Mouse (Mus musculus): Measurements from ENCODE around the gene Hmbs. TPM values are rescaled to one million over a fixed set of nuclear protein-coding genes. Genes with fewer than 3 reads are reported as not detected.
"Not testable (repeated sequence)": the region's sequence is repeated elsewhere in the genome, so short reads cannot be mapped to it uniquely, and the experiment has no call there.

The Hmbs gene
- total RNA-seq, 1 experiment from 2014 or later = 73.7 TPM

- ATAC-seq (replicated peaks; ENCODE audit: low read depth, poor library complexity, severe bottlenecking) = not testable (repeated sequence)
These were observed 18.8 kb downstream of the Hmbs start for GRCm38 (mm10) chr9:44325032-44325767.

GRCm38 (mm10) chr9:44324147-44324546 is 19.9 kb downstream of the Hmbs start:
- ATAC-seq (replicated peaks; ENCODE audit: low read depth, poor library complexity, severe bottlenecking) = no peak

DNA sequence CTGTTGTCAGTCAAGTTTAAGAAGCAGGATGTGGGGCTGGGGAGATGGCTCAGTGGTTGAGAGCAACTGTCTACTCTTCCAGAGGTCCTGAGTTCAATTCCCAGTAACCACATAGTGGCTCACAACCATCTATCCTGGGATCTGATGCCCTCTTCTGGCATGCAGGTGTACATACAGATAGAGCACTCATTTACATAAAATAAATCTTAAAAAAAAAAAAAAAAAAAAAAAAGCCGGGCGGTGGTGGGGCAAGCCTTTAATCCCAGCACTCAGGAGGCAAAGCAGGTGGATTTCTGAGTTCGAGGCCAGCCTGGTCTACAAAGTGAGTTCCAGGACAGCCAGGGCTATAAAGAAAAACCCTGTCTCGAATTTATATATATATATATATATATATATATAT is 20.4 kb downstream of the Hmbs start:
- ATAC-seq (replicated peaks; ENCODE audit: low read depth, poor library complexity, severe bottlenecking) = not testable (repeated sequence)

DNA sequence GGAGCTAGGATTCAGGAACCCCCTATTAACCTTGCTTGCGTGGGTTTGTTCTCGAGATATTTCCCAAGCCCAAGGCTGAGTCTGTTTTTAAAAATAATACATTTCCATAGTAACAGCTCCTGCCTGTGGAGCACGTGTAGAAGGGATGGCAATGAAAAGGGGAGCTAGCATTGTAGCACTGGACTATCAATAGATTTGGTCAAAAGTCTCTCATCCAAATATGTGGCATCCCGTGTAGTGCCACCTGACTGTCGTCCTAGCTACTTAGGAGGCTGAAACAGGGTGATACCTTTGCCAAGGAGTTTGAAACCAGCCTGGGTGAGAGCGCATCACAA is 23.3 kb downstream of the Hmbs start:
- ATAC-seq (replicated peaks; ENCODE audit: low read depth, poor library complexity, severe bottlenecking) = no peak

- peak; percentile 89 for ATAC-seq (replicated peaks; ENCODE audit: low read depth, poor library complexity, severe bottlenecking)
These were observed 23.9 kb downstream of the Hmbs start, which contains the start of gene C2cd2l for GRCm38 (mm10) chr9:44319887-44320798. Gene C2cd2l, minus strand, starts transcription at chr9:44320285.

DNA sequence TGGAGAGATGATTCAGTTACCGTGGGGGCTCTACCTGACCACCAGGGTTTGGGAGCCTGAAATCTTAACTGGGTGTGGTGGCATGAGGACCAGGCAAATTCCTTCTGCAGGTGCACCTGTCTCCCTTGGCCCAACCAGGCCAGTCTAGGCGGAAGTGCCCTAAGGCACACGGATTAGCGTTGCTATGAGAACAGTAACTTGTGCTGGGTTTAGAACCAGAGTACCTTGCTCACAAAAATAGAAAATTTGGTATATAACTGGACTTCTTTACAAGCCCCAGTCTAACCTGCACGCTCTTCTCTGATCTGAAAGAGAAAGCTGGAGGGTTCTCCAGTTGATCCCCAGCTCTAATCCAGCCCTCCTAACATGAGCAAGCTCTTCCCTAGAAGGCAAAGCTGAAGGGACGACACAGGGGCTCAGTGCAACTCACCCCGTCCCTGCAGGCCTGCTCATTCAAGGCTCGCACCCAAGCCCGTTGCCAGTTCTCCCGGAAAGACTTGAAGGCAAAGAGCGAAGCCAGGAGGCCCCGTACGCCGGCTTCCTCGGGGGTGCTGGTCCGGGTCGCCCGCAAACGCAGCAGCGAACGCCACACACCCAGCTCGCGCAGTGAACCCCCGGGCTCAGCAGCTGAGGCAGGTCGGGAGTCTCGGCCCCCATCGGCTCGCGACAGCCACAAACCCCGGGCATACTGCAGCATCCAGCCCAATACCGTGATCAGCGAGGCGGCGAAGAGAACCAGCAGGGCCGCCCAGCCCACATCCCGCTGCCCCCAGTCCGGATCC is 24.7 kb downstream of the Hmbs start:
- ATAC-seq (replicated peaks; ENCODE audit: low read depth, poor library complexity, severe bottlenecking) = no peak; the same call in 1 of the 2 replicates

- no peak for ATAC-seq (replicated peaks; ENCODE audit: low read depth, poor library complexity, severe bottlenecking)
These were observed 25.3 kb downstream of the Hmbs start for GRCm38 (mm10) chr9:44318826-44319095.

GRCm38 (mm10) chr9:44318076-44318825 is 25.8 kb downstream of the Hmbs start:
- ATAC-seq (replicated peaks; ENCODE audit: low read depth, poor library complexity, severe bottlenecking) = no peak

DNA sequence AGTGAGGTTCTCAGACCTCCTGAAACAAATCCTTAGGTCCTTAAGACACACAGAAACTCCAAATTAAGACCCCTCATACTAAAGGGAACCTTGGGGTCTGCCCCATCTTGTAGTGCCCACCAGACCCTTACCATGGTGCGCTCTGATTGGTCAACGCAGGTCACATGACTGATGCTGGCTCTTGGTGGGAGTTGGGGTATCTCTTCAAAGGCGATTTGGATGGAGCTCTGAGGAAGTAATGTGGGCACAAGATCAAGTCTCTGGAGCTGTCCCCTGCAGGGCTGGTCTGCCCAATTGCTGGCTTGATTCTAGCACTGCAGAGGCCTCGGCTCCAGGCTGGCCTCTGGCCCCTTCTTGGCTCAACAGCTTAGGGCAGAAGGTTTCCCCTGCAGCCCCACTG is 26.6 kb downstream of the Hmbs start:
- ATAC-seq (replicated peaks; ENCODE audit: low read depth, poor library complexity, severe bottlenecking) = no peak

GRCm38 (mm10) chr9:44314910-44315309 is 29.1 kb downstream of the Hmbs start:
- ATAC-seq (replicated peaks; ENCODE audit: low read depth, poor library complexity, severe bottlenecking) = no peak

GRCm38 (mm10) chr9:44314257-44314547 is 29.8 kb downstream of the Hmbs start:
- ATAC-seq (replicated peaks; ENCODE audit: low read depth, poor library complexity, severe bottlenecking) = no peak

- ATAC-seq (replicated peaks; ENCODE audit: low read depth, poor library complexity, severe bottlenecking) = no peak
These were observed 30.4 kb downstream of the Hmbs start for GRCm38 (mm10) chr9:44313476-44314256.

GRCm38 (mm10) chr9:44311136-44312134 is 32.6 kb downstream of the Hmbs start:
- peak; percentile 81 for ATAC-seq (replicated peaks; ENCODE audit: low read depth, poor library complexity, severe bottlenecking)

- no peak for ATAC-seq (replicated peaks; ENCODE audit: low read depth, poor library complexity, severe bottlenecking)
These were observed 33.3 kb downstream of the Hmbs start for GRCm38 (mm10) chr9:44310750-44311135.

DNA sequence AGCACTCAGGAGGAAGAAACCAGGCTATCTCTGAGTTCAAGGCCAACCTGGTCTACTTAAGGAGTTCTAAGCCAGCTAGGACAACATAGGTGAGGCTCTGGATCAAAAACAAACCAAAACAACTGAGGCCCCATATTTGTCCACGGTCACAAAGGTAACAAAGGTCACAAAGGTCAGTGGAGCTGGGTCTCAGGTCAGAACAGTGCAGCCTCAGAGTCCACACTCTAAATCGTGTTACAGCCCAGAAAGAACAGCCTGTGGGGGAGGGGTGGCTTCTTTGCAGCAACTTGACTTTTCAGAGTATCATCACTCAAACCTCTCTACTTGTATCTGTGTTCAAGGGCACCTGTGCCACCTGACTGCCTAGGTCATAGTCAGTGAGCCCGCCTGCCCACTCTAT is 34.3 kb downstream of the Hmbs start:
- ATAC-seq (replicated peaks; ENCODE audit: low read depth, poor library complexity, severe bottlenecking) = no peak

DNA sequence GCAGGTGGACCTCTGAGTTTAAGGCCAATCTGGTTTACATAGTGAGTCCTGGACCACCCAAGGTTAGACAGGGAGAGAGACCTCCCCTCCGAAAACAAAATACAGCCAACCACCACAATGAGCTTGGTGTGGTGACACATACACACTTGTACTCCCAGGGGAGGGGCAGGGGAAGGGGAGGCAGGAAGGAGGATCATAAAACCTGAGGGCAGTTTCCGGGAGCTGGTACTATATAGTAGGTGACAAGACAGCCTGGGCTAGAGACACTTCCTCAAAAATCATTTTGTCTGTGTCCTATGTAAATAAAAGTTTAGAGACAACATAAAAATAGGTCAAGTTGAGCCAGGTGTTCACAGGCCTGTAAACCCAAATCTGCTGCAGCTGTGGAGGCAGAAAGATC is 36.8 kb downstream of the Hmbs start:
- no peak for ATAC-seq (replicated peaks; ENCODE audit: low read depth, poor library complexity, severe bottlenecking)

- ATAC-seq (replicated peaks; ENCODE audit: low read depth, poor library complexity, severe bottlenecking) = no peak
These were observed 37.5 kb downstream of the Hmbs start for GRCm38 (mm10) chr9:44306532-44306931.

- peak; percentile 100 for ATAC-seq (replicated peaks; ENCODE audit: low read depth, poor library complexity, severe bottlenecking)
These were observed 38.5 kb downstream of the Hmbs start, which contains the start of gene Hinfp for GRCm38 (mm10) chr9:44305466-44306079. Gene Hinfp, minus strand, starts transcription at chr9:44305671.

Data from common myeloid progenitor, adult 5-6 weeks (primary cell).